Mouse (Mus musculus) E14TG2a.4 (cell line): ENCODE measurements around the gene Plch1.

Experiments used
- CTCF ChIP-seq: conservative IDR thresholded peaks from 2 replicates; pipeline ENCODE4 v1.5.1; 2014; ENCODE audit warnings: low read length
- NANOG ChIP-seq: IDR thresholded peaks from 2 replicates; pipeline ENCODE4 v1.6.1; 2014; ENCODE audit warnings: borderline replicate concordance, low read length, mixed read lengths
- POU5F1 ChIP-seq: IDR thresholded peaks from 2 replicates; pipeline ENCODE4 v1.6.1; 2014; ENCODE audit warnings: low read length, borderline replicate concordance

DNA sequence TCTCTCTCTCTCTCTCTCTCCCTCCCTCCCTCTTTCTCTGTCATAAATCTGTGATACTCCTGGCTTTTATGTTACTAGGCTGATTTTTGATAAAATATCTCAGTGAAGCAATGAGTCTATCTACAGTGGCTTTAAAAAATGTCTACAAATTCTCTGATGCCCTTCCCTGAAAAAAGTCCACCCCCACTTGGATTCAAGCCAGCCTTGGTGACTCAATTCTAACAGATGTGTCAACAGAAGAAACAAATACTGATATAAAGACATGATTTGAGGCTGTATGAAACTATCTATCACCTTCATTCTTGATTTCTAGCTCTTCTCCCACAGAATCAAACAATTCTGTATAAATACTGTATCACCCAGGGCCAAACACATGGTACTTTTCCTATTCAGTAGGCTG, 76.6 kb downstream of the Plch1 start:
- no peak for TF ChIP-seq CTCF
- TF ChIP-seq NANOG, result no peak
- TF ChIP-seq POU5F1, result no peak
